Mouse (Mus musculus): ENCODE measurements around the gene Smap1.

Smap1 gene

GRCm38 (mm10) chr1:23920275-23920674, 1.8 kb downstream of the Smap1 start:
- DNase-seq (ENCODE audit: low spot score in 2 of 2): no peak

GRCm38 (mm10) chr1:23919086-23919485, 3.0 kb downstream of the Smap1 start:
- no peak for DNase-seq (ENCODE audit: low spot score in 2 of 2)

- no peak for DNase-seq (ENCODE audit: low spot score in 2 of 2)
Measured at GRCm38 (mm10) chr1:23915483-23915882, 6.6 kb downstream of the Smap1 start.

- DNase-seq (ENCODE audit: low spot score in 2 of 2): no peak
Measured at GRCm38 (mm10) chr1:23912988-23913387, 9.1 kb downstream of the Smap1 start.

- DNase-seq (ENCODE audit: low spot score in 2 of 2): no peak
Measured at GRCm38 (mm10) chr1:23906082-23906481, 16.0 kb downstream of the Smap1 start.

- no peak for DNase-seq (ENCODE audit: low spot score in 2 of 2)
Measured at GRCm38 (mm10) chr1:23903340-23903739, 18.8 kb downstream of the Smap1 start.

GRCm38 (mm10) chr1:23902736-23903135, 19.4 kb downstream of the Smap1 start:
- no peak for DNase-seq (ENCODE audit: low spot score in 2 of 2)

- DNase-seq (ENCODE audit: low spot score in 2 of 2): no peak
Measured at GRCm38 (mm10) chr1:23899647-23900020, 22.5 kb downstream of the Smap1 start.

- DNase-seq (ENCODE audit: low spot score in 2 of 2): no peak
Measured at GRCm38 (mm10) chr1:23899020-23899646, 23.0 kb downstream of the Smap1 start.

GRCm38 (mm10) chr1:23892072-23892471, 30.0 kb downstream of the Smap1 start:
- DNase-seq (ENCODE audit: low spot score in 2 of 2): no peak

- DNase-seq (ENCODE audit: low spot score in 2 of 2): no peak
Measured at GRCm38 (mm10) chr1:23884914-23885313, 37.2 kb downstream of the Smap1 start.

- no peak for DNase-seq (ENCODE audit: low spot score in 2 of 2)
Measured at GRCm38 (mm10) chr1:23884087-23884668, 37.9 kb downstream of the Smap1 start.

- no peak for DNase-seq (ENCODE audit: low spot score in 2 of 2)
Measured at GRCm38 (mm10) chr1:23882681-23883080, 39.4 kb downstream of the Smap1 start.

GRCm38 (mm10) chr1:23872194-23872593, 49.9 kb downstream of the Smap1 start:
- no peak for DNase-seq (ENCODE audit: low spot score in 2 of 2)

GRCm38 (mm10) chr1:23867350-23867862, 54.7 kb downstream of the Smap1 start:
- DNase-seq (ENCODE audit: low spot score in 2 of 2): no peak

GRCm38 (mm10) chr1:23865566-23865965, 56.6 kb downstream of the Smap1 start:
- no peak for DNase-seq (ENCODE audit: low spot score in 2 of 2)

GRCm38 (mm10) chr1:23860944-23861343, 61.2 kb downstream of the Smap1 start:
- DNase-seq (ENCODE audit: low spot score in 2 of 2): no peak

GRCm38 (mm10) chr1:23855623-23856022, 66.5 kb downstream of the Smap1 start:
- DNase-seq (ENCODE audit: low spot score in 2 of 2): no peak

GRCm38 (mm10) chr1:23846044-23846680, 76.0 kb downstream of the Smap1 start:
- no peak for DNase-seq (ENCODE audit: low spot score in 2 of 2)

- no peak for DNase-seq (ENCODE audit: low spot score in 2 of 2)
Measured at GRCm38 (mm10) chr1:23845007-23845406, 77.1 kb downstream of the Smap1 start.

GRCm38 (mm10) chr1:23843790-23844189, 78.3 kb downstream of the Smap1 start:
- DNase-seq (ENCODE audit: low spot score in 2 of 2): no peak

GRCm38 (mm10) chr1:23842629-23843028, 79.5 kb downstream of the Smap1 start:
- DNase-seq (ENCODE audit: low spot score in 2 of 2): no peak

GRCm38 (mm10) chr1:23840924-23841323, 81.2 kb downstream of the Smap1 start:
- no peak for DNase-seq (ENCODE audit: low spot score in 2 of 2)

Measured in urinary bladder, adult 18-20 months (tissue).